ENCODE assay signal across 8 mouse cellular contexts in the genomic region with DNA sequence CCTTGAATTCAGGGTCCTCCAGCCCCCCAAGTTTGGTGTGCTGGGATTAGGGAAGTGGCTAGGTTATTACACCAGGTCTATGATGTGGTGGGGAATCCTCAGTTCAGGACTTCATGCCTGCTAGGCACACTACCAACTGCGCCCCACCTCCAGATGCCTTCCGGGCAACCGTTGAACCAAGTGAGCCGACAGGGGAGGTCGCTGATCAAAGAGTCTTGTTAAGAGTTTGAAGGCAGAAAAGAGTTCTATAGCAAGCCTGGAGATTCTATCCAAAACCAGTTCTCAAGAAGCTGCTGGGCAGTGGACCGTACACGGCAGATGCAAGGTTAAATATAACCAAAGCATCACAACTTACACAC. TPM values are rescaled to one million over a fixed set of nuclear protein-coding genes. Genes with fewer than 3 reads are reported as not detected.
DNase-seq lines count a peak whose midpoint lies in the region; ATAC-seq and TF ChIP-seq lines count a peak whose summit lies in the region.

No protein-coding gene starts in this region.

- no peak for TF ChIP-seq CTCF in lung, embryonic 14.5 days (IDR thresholded peaks at IDR 0.05; ENCODE audit: low read depth)

- H3K27me3 ChIP-seq in lung, embryonic 14.5 days (ENCODE audit: insufficient read depth, low read length) = no peaks in the 10 kb centered on the region
- peaks cover 52% of the 10 kb centered on the region for H3K27me3 ChIP-seq in embryonic facial prominence, embryonic 13.5 days
- H3K27me3 ChIP-seq in midbrain, embryonic 11.5 days (ENCODE audit: control insufficient read depth, insufficient read depth, low read length) = 0 out of 2 replicates have a peak, but pooled peaks cover 2% of the 10 kb centered on the region

- H3K27ac ChIP-seq in lung, embryonic 14.5 days (ENCODE audit: low read depth) = peak overlapping the region; percentile 83
- H3K27ac ChIP-seq in embryonic facial prominence, embryonic 13.5 days = peak overlapping the region; percentile 85
- no peak overlapping the region for H3K27ac ChIP-seq in midbrain, embryonic 11.5 days (ENCODE audit: low read depth, low read length)

- peak overlapping the region; percentile 51 for H3K4me3 ChIP-seq in lung, embryonic 14.5 days (ENCODE audit: low read depth, low read length)
- peak overlapping the region; percentile 51 for H3K4me3 ChIP-seq in embryonic facial prominence, embryonic 13.5 days
- H3K4me3 ChIP-seq in midbrain, embryonic 11.5 days (ENCODE audit: low read depth, low read length) = peak overlapping the region; percentile 55

- no peaks in the 10 kb centered on the region for H3K36me3 ChIP-seq in lung, embryonic 14.5 days (ENCODE audit: insufficient read depth)
- H3K36me3 ChIP-seq in embryonic facial prominence, embryonic 13.5 days = no peaks in the 10 kb centered on the region
- H3K36me3 ChIP-seq in midbrain, embryonic 11.5 days (ENCODE audit: control insufficient read depth, insufficient read depth, low read length) = no peaks in the 10 kb centered on the region

- H3K9me3 ChIP-seq in lung, embryonic 14.5 days (ENCODE audit: low read depth, low read length) = no peaks in the 10 kb centered on the region
- H3K9me3 ChIP-seq in embryonic facial prominence, embryonic 13.5 days = no peaks in the 10 kb centered on the region
- H3K9me3 ChIP-seq in midbrain, embryonic 11.5 days (ENCODE audit: control insufficient read depth, low read length) = no peaks in the 10 kb centered on the region

- no peak for DNase-seq in lung, embryonic 14.5 days
- no peak for DNase-seq in lung, adult 18-20 months
- peak; percentile 84 for DNase-seq in midbrain, embryonic 11.5 days (ENCODE audit: low spot score, missing footprints)
- DNase-seq in right cerebral cortex, postnatal 25 days = no peak
- DNase-seq in Muller cell, postnatal 12 days (ENCODE audit: inconsistent ontology term) = no peak
- no peak for DNase-seq in adrenal gland, postnatal 14 days

- no peaks in the 10 kb centered on the region for H3K4me1 ChIP-seq in lung, embryonic 14.5 days (ENCODE audit: insufficient read depth)
- peaks cover 20% of the 10 kb centered on the region for H3K4me1 ChIP-seq in embryonic facial prominence, embryonic 13.5 days
- H3K4me1 ChIP-seq in midbrain, embryonic 11.5 days (ENCODE audit: control insufficient read depth, insufficient read depth, low read length) = peaks cover 3% of the 10 kb centered on the region; the same call in 1 of the 2 replicates

- 7% methylated on average over 7 of the region's 7 CpGs for WGBS in lung, embryonic 14.5 days
- WGBS in embryonic facial prominence, embryonic 13.5 days = 4% methylated on average over 7 of the region's 7 CpGs
- WGBS in midbrain, embryonic 11.5 days = 7% methylated on average over 7 of the region's 7 CpGs

- peak; percentile 25; the same call in 1 of the 2 replicates for ATAC-seq in lung, embryonic 14.5 days (ENCODE audit: insufficient read depth)
- no peak; the same call in 1 of the 2 replicates for ATAC-seq in embryonic facial prominence, embryonic 13.5 days (ENCODE audit: insufficient number of reproducible peaks, insufficient read depth, low FRiP score, low TSS enrichment, low read depth)
- ATAC-seq in inflammation-experienced regulatory T-cells, adult 6 months = peak; percentile 19
- 0 out of 2 replicates have a peak, but pooled peaks have one; percentile 5 for ATAC-seq in midbrain, embryonic 11.5 days (ENCODE audit: low FRiP score)

- peak overlapping the region; percentile 3; the same call in 1 of the 2 replicates for H3K9ac ChIP-seq in lung, embryonic 14.5 days
- H3K9ac ChIP-seq in embryonic facial prominence, embryonic 13.5 days = peak overlapping the region; percentile 64
- H3K9ac ChIP-seq in midbrain, embryonic 11.5 days (ENCODE audit: low read length) = peak overlapping the region; percentile 57

- peak overlapping the region; percentile 72 for H3K4me2 ChIP-seq in lung, embryonic 14.5 days
- H3K4me2 ChIP-seq in embryonic facial prominence, embryonic 13.5 days = peak overlapping the region; percentile 91
- H3K4me2 ChIP-seq in midbrain, embryonic 11.5 days = peak overlapping the region; percentile 84

RNA-seq across cellular contexts. Expression of gene Gm2310, which starts 48.5 kb away (rescaled TPM):
- polyA plus RNA-seq in lung, embryonic 14.5 days (2014; fragmentation: Nextera tagmentation; extraction: Ambion mirVana) = not detected in 2 replicates
- polyA plus RNA-seq in embryonic facial prominence, embryonic 13.5 days (2015; fragmentation: Nextera tagmentation; extraction: Ambion mirVana) = not detected in 2 replicates
- polyA plus RNA-seq in inflammation-experienced regulatory T-cells, adult 6 months (2017; shearing (Covaris generic)) = under 1 TPM in 2 of 3 experiments, not detected in 1; 0.40 to 0.73 TPM
- not detected in 2 replicates for polyA plus RNA-seq in midbrain, embryonic 11.5 days (2014; fragmentation: Nextera tagmentation; extraction: Ambion mirVana)
- not detected in 2 replicates for total RNA-seq in adrenal gland, postnatal 14 days (2021)

Comparison
In these comparisons a context has a peak if more than half of its experiments do, and no peak if none do; other contexts are left out.
1. H3K9ac ChIP-seq: peak in every context shown above with its lines; median percentile 64 in embryonic facial prominence, embryonic 13.5 days; 57 in midbrain, embryonic 11.5 days; 3 in lung, embryonic 14.5 days.